ENCODE assay signal across 8 mouse cellular contexts in the genomic region with DNA sequence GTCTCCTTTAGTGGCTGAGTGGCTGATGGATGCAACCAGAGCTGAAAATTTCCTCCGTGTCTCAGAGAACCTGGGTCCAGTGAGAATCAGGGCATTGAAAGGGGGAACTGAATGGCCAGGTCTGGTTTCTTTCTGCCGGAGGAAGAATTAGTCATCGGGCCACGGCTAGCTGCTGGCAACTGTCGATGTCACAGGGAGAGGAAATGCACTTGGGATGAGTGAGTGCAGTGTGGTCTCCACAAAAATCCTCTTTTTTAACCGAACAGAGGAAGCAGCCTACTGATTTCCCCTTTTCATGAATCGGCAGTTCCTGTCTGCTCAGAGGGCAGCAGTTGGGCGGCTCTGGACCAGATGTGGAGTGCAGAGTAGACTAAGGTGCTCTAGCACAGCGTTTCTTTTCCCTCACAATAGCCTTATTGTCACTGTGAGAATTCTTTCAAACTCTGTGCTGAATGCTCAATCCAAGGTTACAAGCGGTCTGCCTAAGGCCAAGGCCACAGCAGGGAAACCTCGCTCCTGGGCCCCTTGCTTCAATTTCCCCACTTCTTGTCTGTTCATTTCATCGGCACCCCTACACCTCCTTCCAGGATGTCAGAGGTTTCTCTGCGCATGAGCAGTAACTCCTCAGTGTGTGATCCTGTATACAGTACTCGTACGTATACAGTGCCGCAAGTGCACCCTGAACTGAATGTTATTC. TPM values are rescaled to one million over a fixed set of nuclear protein-coding genes. Genes with fewer than 3 reads are reported as not detected.
DNase-seq lines count a peak whose midpoint lies in the region.

No protein-coding gene starts in this region.

- WGBS in forebrain, embryonic 10.5 days, result 45% methylated on average over 16 of the region's 16 CpGs
- 42% methylated on average over 16 of the region's 16 CpGs for WGBS in hindbrain, embryonic 10.5 days

- peaks cover 14% of the 10 kb centered on the region; the same call in 1 of the 2 replicates for H3K27me3 ChIP-seq in forebrain, embryonic 10.5 days (ENCODE audit: poor library complexity, severe bottlenecking)
- H3K27me3 ChIP-seq in hindbrain, embryonic 10.5 days (ENCODE audit: insufficient read depth, poor library complexity, severe bottlenecking), result no peaks in the 10 kb centered on the region

- H3K36me3 ChIP-seq in forebrain, embryonic 10.5 days (replicated peaks), result no peaks in the 10 kb centered on the region
- no peaks in the 10 kb centered on the region for H3K36me3 ChIP-seq in hindbrain, embryonic 10.5 days

- DNase-seq in layer of hippocampus, adult 11-12 months (ENCODE audit: low spot score), result peak; percentile 56
- no peak for DNase-seq in layer of hippocampus, adult 18-20 months (ENCODE audit: low spot score in 2 of 2)
- peak; percentile 91 for DNase-seq in Muller cell, postnatal 12 days (ENCODE audit: inconsistent ontology term)
- no peak for DNase-seq in forebrain, embryonic 10.5 days (ENCODE audit: extremely low spot score, low spot score)
- peak; percentile 29 for DNase-seq in hindbrain, embryonic 10.5 days (ENCODE audit: low spot score)
- DNase-seq in liver, result peak; percentile 32
- peak; percentile 22 to 28 for DNase-seq in natural killer cell, adult 2 months (ENCODE audit: low spot score in 2 of 2)
- no peak for DNase-seq in cerebellum, adult 11-12 months

- no peaks in the 10 kb centered on the region; the same call in 1 of the 2 replicates for H3K9me3 ChIP-seq in forebrain, embryonic 10.5 days
- H3K9me3 ChIP-seq in hindbrain, embryonic 10.5 days, result 0 out of 2 replicates have a peak, but pooled peaks cover 2% of the 10 kb centered on the region

- H3K27ac ChIP-seq in forebrain, embryonic 10.5 days, result peak overlapping the region; percentile 80
- H3K27ac ChIP-seq in hindbrain, embryonic 10.5 days, result peak overlapping the region; percentile 80

- peaks cover 43% of the 10 kb centered on the region for H3K4me1 ChIP-seq in forebrain, embryonic 10.5 days
- H3K4me1 ChIP-seq in hindbrain, embryonic 10.5 days (replicated peaks), result peaks cover 39% of the 10 kb centered on the region

- H3K4me3 ChIP-seq in forebrain, embryonic 10.5 days, result peak overlapping the region; percentile 19; the same call in 1 of the 2 replicates
- 0 out of 2 replicates have a peak overlapping the region, but pooled peaks have one; percentile 9 for H3K4me3 ChIP-seq in hindbrain, embryonic 10.5 days

RNA-seq across cellular contexts. Expression of a gene that starts 54.1 kb away (rescaled TPM):
- 100 to 1,000 TPM; 119 to 126 TPM for total RNA-seq in layer of hippocampus, adult 18-20 months (2021)
- 74.2 and 82.9 TPM in 2 replicates for polyA plus RNA-seq in forebrain, embryonic 10.5 days (2016; fragmentation: Nextera tagmentation; extraction: Ambion mirVana)
- polyA plus RNA-seq in hindbrain, embryonic 10.5 days (2016; fragmentation: Nextera tagmentation; extraction: Ambion mirVana), result 63.7 and 64.6 TPM in 2 replicates

Comparison
In these comparisons a context has a peak if more than half of its experiments do, and no peak if none do; other contexts are left out.
1. DNase-seq: peak in layer of hippocampus, adult 11-12 months (single experiment), Muller cell, postnatal 12 days (single experiment), hindbrain, embryonic 10.5 days (single experiment), liver (single experiment) and natural killer cell, adult 2 months (2 of 2); none in layer of hippocampus, adult 18-20 months (0 of 2), forebrain, embryonic 10.5 days (single experiment) and cerebellum, adult 11-12 months (single experiment).